Mouse (Mus musculus) C2C12 (cell line): ENCODE data around the gene Cbr4. TPM values are rescaled to one million over a fixed set of nuclear protein-coding genes. Genes with fewer than 3 reads are reported as not detected.
A peak's percentile ranks its signal among the peaks of the same experiment; 100 is the strongest.

Experiments used
- H3K27me3 ChIP-seq: one replicate; pipeline ENCODE4 v1.6.1; 2011; ENCODE audit not compliant: control insufficient read depth, insufficient read depth, insufficient read length
- H3K36me3 ChIP-seq: one replicate; pipeline ENCODE4 v1.6.1; 2011; ENCODE audit not compliant: control insufficient read depth, insufficient read depth
- H3K4me3 ChIP-seq: one replicate; pipeline ENCODE4 v1.5.1; 2011; ENCODE audit warnings: mild to moderate bottlenecking, control low read depth; ENCODE audit not compliant: poor library complexity, insufficient read depth, severe bottlenecking
- H3K79me2 ChIP-seq: one replicate; pipeline ENCODE4 v1.6.1; 2011; ENCODE audit not compliant: control insufficient read depth, insufficient read depth
- H3K79me3 ChIP-seq: one replicate; pipeline ENCODE4 v1.6.1; 2011; ENCODE audit warnings: low read depth, control low read depth
- H3ac ChIP-seq: one replicate; pipeline ENCODE3; 2011; ENCODE audit warnings: low read depth; ENCODE audit not compliant: control insufficient read depth, insufficient read length
- CEBPB ChIP-seq: IDR thresholded peaks from one replicate; pipeline ENCODE4 v1.6.1; 2011; ENCODE audit warnings: low read depth, mild to moderate bottlenecking, control low read depth, moderate library complexity
- CTCF ChIP-seq: IDR thresholded peaks from one replicate; pipeline ENCODE4 v1.5.1; 2011; ENCODE audit not compliant: control insufficient read depth, insufficient read depth, insufficient read length
- FOSL1 ChIP-seq: IDR thresholded peaks from one replicate; pipeline ENCODE4 v1.8.0; 2011; ENCODE audit warnings: mild to moderate bottlenecking, low read length; ENCODE audit not compliant: poor library complexity, insufficient read depth, severe bottlenecking
- MAX ChIP-seq: IDR thresholded peaks from one replicate; pipeline ENCODE4 v1.6.1; 2011; ENCODE audit warnings: mild to moderate bottlenecking, control low read depth
- MYOD1 ChIP-seq: IDR thresholded peaks from one replicate; pipeline ENCODE4 v1.6.1; 2011; ENCODE audit warnings: low read depth; ENCODE audit not compliant: control insufficient read depth, insufficient read length
- MYOG ChIP-seq: IDR thresholded peaks from one replicate; pipeline ENCODE4 v1.6.1; 2011; ENCODE audit not compliant: control insufficient read depth, insufficient read length; ENCODE audit errors: extremely low read depth
- USF1 ChIP-seq: IDR thresholded peaks from one replicate; pipeline ENCODE4 v1.6.1; 2011; ENCODE audit warnings: low read depth, mild to moderate bottlenecking, control low read depth, moderate library complexity
- polyA plus RNA-seq: library from polyadenylated mRNA; unstranded; fragments of >200 nt; fragmentation: generic; extraction: Trizol; gene quantifications from one replicate; pipeline ENCODE4 v1.2.1, GENCODE M21; 2012; ENCODE audit warnings: missing spikeins

Cbr4 gene
- polyA plus RNA-seq, 1 experiment: 7.9 TPM

- H3K27me3 ChIP-seq: no peaks in the 10 kb centered on the region
- H3K79me3 ChIP-seq: no peaks in the 10 kb centered on the region
- no peaks in the 10 kb centered on the region for H3K36me3 ChIP-seq
- no peak overlapping the region for H3ac ChIP-seq
- TF ChIP-seq MAX: no peak
- no peak for TF ChIP-seq CEBPB
- TF ChIP-seq MYOD1: no peak
- no peak for TF ChIP-seq CTCF
- TF ChIP-seq MYOG: no peak
- TF ChIP-seq FOSL1: no peak
- no peak for TF ChIP-seq USF1
- no peak overlapping the region for H3K4me3 ChIP-seq
- H3K79me2 ChIP-seq: no peaks in the 10 kb centered on the region
These were observed 9.6 kb downstream of the Cbr4 start for GRCm38 (mm10) chr8:61497110-61497509.

- TF ChIP-seq MYOD1 (no peak), CTCF (no peak), MAX (no peak), USF1 (no peak)
- peaks cover 3% of the 10 kb centered on the region for H3K36me3 ChIP-seq
- H3ac ChIP-seq: no peak overlapping the region
These were observed 11.5 kb downstream of the Cbr4 start for GRCm38 (mm10) chr8:61499035-61499434.

GRCm38 (mm10) chr8:61500914-61501313 is 13.4 kb downstream of the Cbr4 start:
- TF ChIP-seq MYOG (no peak), MAX (no peak), MYOD1 (no peak), USF1 (no peak), CTCF (no peak), CEBPB (no peak), FOSL1 (no peak)
- Histone ChIP-seq H3K79me3 (no peaks in the 10 kb centered on the region), H3K4me3 (no peak overlapping the region), H3ac (no peak overlapping the region), H3K36me3 (peaks cover 9% of the 10 kb centered on the region), H3K27me3 (no peaks in the 10 kb centered on the region), H3K79me2 (no peaks in the 10 kb centered on the region)

More at GRCm38 (mm10) chr8:61499035-61499434, 11.5 kb downstream of the Cbr4 start:
- Histone ChIP-seq H3K27me3 (no peaks in the 10 kb centered on the region), H3K79me2 (no peaks in the 10 kb centered on the region), H3K4me3 (no peak overlapping the region), H3K79me3 (no peaks in the 10 kb centered on the region)

- H3K79me2 ChIP-seq: no peaks in the 10 kb centered on the region
- peaks cover 9% of the 10 kb centered on the region for H3K36me3 ChIP-seq
- no peaks in the 10 kb centered on the region for H3K27me3 ChIP-seq
- H3K79me3 ChIP-seq: no peaks in the 10 kb centered on the region
- H3ac ChIP-seq: no peak overlapping the region
- H3K4me3 ChIP-seq: no peak overlapping the region
- TF ChIP-seq MYOD1: no peak
- TF ChIP-seq CEBPB: no peak
- TF ChIP-seq CTCF: no peak
- TF ChIP-seq USF1: no peak
- TF ChIP-seq MAX: no peak
- no peak for TF ChIP-seq FOSL1
- TF ChIP-seq MYOG: no peak
These were observed 14.7 kb downstream of the Cbr4 start for GRCm38 (mm10) chr8:61502277-61502676.

GRCm38 (mm10) chr8:61515110-61515930 is 27.8 kb downstream of the Cbr4 start:
- no peaks in the 10 kb centered on the region for H3K79me3 ChIP-seq
- no peak for TF ChIP-seq MYOG
- no peak for TF ChIP-seq USF1
- no peak for TF ChIP-seq CTCF
- TF ChIP-seq MYOD1: no peak
- no peak for TF ChIP-seq MAX
- no peak for TF ChIP-seq FOSL1
- no peak for TF ChIP-seq CEBPB
- peaks cover 95% of the 10 kb centered on the region for H3K36me3 ChIP-seq

GRCm38 (mm10) chr8:61515931-61516744 is 28.6 kb downstream of the Cbr4 start:
- peaks cover 94% of the 10 kb centered on the region for H3K36me3 ChIP-seq
- no peaks in the 10 kb centered on the region for H3K79me3 ChIP-seq
- no peak overlapping the region for H3K4me3 ChIP-seq
- TF ChIP-seq CTCF: peak; percentile 52
- TF ChIP-seq MAX: no peak
- TF ChIP-seq FOSL1: no peak
- no peak for TF ChIP-seq USF1
- TF ChIP-seq MYOG: no peak
- no peak for TF ChIP-seq CEBPB
- no peak for TF ChIP-seq MYOD1
- H3K79me2 ChIP-seq: no peaks in the 10 kb centered on the region
- H3K27me3 ChIP-seq: no peaks in the 10 kb centered on the region
- H3ac ChIP-seq: no peak overlapping the region

More at GRCm38 (mm10) chr8:61515110-61515930, 27.8 kb downstream of the Cbr4 start:
- no peaks in the 10 kb centered on the region for H3K27me3 ChIP-seq
- H3K79me2 ChIP-seq: no peaks in the 10 kb centered on the region
- H3ac ChIP-seq: no peak overlapping the region
- no peak overlapping the region for H3K4me3 ChIP-seq
